Mouse (Mus musculus) gastrocnemius, postnatal 25 days (tissue): ENCODE measurements around the gene 1110032F04Rik. TPM values are rescaled to one million over a fixed set of nuclear protein-coding genes. Genes with fewer than 3 reads are reported as not detected.
"Not testable (repeated sequence)": the region's sequence is repeated elsewhere in the genome, so short reads cannot be mapped to it uniquely, and the experiment has no call there.

Source experiments
- DNase-seq: peaks from one replicate; pipeline ENCODE4 v3.0.0; 2022
- long read RNA-seq, 2 experiments: library from polyadenylated mRNA; stranded (forward); transcript quantifications; one replicate each; pipeline ENCODE4 v2.0.0; 2021
- total RNA-seq, 2 experiments: library from RNA; stranded (reverse); gene quantifications; 1 replicate in 1 of 2; 2 replicates in 1 of 2; pipeline ENCODE4 v1.2.3; 2021

Gene 1110032F04Rik
- under 1 TPM in 1 of 2 experiments, not detected in 1; 0.10 TPM for total RNA-seq
- long read RNA-seq, experiment 1, result 0 reads
- long read RNA-seq, experiment 2, result 0 reads

DNA sequence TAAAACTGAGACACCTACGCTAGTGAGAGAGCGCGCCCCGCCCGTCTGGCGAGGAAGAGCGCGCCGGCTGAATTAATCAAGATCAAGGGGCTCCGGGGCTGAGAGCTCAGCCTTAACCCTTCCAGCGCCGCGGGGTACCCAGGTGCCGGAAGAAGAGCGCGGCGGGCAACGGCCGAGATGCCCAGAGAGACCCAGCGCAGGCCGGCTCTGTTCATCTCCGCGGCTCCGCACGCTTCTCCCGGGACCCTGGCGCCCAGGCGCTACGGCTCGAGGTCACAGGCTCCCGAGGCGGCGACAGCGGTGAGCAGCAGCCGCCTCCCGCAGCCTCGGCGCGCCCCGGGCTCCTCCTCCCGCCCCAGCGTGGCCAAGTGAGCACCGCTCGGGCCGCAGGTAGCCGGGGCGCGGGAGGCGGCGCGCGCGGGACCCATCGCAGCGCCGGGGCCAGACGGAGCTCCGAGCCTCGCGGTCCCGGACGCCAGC, at the start of gene 1110032F04Rik:
Gene 1110032F04Rik (plus strand): TSS at position 376 of the 480 bp plus-strand sequence.
- DNase-seq, result no peak

DNA sequence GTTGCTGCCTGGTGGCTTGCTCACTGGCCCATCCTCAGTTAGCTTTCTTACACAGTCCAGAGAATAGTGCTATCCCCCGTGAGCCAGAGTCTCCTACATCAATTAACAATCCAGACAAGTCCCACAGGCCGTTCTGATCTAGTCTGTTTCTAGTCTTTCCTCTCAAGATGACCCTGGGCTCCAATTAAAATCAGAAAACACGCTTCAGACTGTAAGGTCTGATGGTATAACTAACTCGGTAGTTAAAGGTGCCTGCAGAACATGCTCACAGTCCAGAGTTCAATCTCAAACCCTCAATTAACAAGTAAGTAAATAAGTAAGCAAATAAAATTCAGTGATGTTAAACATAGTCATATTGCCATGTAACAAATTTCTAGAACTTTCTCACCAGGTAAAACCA, 48.0 kb upstream of the 1110032F04Rik start:
- no peak for DNase-seq

DNA sequence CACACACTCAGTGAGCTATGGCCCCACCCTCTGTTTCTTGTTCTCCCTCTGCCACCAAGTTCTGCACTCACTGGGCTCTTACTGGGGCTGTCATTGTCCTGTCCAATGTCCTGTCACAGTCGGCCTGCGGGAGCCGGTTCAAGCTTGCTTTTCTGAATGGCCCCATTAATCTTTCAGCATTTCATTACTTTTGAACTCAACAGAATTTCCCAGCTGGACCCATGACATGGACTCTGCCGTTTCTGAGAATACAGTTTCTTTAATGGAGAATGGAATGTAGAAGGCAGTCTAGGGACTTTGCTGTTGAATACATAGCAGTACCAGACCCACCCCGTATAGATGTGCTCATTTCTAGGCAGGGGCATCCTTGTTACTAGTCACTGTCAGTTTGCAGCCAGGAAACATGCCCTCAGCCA, 47.5 kb upstream of the 1110032F04Rik start:
- DNase-seq, result no peak

DNA sequence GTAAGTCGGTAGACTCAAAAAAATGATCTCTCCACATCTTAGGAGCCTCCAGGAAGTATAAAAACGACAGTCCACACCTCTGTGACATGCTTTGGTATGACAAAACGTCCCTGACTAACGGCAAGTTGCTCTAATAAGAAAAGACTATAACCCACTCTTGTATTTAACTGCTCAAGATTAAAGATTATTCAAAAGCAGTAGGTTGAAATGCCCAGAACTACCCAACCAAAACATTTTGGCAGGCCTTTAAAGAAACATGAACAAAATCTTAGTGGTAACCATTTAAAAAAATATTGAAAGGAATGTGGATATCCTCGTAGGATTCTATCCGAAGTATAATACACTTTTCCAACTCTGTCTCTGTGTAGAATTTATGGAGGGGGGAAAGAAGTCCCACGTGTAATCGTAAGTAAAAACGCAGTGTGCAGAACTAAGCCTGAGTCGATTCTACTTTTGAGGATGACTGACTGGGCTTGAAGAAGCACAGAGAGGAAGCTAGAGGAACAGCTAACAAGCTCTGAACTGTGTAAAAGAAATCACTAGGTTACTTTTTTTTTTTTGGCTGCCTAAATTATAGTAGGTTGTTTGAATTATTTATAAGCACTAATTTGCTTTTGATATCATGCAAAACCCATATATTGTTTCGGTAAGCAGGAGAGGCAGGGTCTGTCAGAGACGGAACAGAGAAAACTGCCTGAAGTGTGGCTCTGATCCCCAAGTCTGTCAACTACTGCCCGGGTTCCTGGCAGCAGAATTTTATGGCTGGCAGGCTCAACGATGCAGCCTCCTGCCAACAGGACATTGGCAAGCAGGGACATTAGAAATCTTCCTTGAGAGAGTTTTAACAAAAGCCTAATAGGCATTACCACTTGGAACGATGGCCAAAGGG, 45.3 kb upstream of the 1110032F04Rik start:
- no peak for DNase-seq

DNA sequence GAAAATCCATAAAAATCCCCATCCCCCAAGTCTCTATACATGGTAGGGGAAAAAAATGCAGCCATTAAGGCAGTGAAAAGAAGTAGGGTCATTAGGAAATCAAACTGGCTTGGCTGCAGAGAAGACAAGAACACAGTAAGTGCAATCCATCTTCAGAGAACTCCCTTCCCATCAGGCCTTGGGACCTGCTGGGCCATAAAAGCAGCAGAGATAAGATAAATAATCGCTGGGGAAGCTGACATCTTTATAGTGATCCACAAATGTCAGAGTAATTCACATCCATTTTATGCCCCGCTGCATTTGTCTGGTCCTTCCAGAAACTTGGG, 44.7 kb upstream of the 1110032F04Rik start:
- DNase-seq, result no peak

DNA sequence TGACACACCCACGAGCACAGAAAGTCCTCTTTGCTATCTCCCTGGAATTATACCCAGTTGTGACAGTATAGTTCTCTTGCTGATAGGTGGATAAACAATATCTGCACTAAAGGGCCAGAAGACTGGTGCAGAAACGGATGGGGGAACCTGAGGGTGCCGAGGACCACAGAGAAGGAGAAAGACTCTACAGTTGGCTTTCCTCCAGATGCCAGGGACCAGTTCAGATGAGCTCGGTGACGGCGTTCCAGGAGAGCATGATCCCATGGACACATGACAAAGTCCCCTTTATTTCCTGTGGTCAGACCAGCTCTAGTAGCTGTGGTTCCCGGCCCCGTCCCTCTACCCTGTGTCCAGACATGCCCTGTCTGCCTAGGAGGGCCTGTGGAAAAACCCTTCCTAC, 44.2 kb upstream of the 1110032F04Rik start:
- no peak for DNase-seq

DNA sequence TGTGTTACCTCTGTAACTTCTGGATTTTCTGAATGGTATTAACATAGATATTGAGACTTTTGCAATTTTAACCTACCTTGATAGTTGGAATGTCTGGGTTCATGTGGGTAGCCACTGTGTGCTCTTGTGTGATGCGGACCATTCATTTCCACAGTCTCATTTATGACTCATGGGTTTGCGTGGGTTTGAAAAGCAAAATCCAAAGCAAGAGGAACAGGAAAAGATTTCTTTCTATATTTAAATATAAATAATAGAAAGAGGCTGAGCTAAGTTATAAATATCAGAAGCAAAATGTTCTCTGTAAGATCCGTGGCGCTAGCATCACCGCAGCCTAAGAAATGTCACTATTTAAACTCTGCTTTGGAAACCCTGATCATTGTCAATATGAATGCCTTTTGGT, 41.7 kb upstream of the 1110032F04Rik start:
- DNase-seq, result no peak

DNA sequence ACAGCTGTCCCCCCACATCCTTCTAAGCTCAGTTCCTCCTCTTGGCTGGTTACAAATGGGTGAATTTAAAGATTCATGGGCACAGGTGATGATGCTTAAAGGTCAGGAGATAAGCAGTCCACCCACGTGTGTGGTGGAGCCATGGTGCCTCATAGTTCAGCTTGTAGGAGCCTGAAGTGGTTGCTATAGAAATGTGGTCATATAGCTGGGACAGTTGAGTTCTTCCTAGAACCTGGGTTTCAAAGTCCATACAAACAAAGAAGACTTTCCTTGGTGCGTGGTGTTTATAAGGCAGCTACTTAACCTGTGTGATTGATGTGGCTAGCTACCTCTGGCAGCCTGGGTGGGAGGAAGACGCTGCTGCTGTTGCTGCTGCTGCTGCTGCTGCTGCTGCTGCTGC, 39.4 kb upstream of the 1110032F04Rik start:
- DNase-seq, result no peak

DNA sequence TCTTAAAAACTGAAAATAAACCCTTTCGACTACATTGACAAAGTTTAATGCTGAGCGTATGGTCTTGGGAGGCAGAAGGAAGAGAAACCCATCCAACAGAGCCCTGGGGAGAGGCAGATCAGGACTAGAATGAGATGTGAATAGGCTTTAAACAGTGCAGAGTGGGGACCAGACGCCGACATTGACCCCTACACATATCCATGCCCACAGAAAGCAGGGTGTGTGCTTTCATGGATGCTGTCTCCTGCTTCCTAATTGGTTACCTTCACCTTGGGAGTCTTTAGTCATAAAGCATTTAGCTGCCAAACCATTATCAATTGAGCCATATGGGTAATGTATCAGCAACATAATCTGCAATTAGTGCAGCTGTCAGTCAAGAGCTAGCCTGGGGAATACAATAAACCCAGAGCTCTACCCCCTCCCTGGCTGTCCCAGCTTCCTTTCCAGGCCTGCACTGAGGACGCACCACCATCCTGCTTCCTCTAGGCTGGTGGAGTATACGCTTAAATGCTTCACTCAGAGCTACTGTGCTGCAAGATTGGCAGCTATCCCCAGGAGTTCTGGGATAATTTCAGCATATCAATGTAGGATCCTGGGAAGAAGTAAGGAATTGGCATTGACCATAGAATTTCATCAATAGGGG, 32.4 kb upstream of the 1110032F04Rik start:
- DNase-seq, result no peak

DNA sequence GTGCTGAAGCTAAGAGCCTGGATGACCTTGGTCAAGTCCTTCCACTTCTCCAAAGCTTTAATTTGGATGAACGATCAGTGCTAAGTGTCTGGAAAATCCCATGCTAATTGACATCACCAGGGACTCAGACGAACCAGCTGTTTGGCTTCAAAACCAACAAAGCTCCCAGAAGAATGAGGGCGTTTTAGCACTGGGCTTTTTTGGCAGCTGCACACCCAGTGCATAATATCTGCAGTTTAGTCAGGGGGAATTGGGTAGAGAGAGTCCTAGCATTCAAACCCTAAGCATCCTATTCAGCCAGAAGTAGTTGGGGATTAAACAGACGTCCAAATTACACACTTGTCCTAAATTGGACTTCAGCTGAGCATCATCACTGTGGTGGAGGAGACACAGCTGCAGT, 29.2 kb upstream of the 1110032F04Rik start:
- DNase-seq, result peak; percentile 17

DNA sequence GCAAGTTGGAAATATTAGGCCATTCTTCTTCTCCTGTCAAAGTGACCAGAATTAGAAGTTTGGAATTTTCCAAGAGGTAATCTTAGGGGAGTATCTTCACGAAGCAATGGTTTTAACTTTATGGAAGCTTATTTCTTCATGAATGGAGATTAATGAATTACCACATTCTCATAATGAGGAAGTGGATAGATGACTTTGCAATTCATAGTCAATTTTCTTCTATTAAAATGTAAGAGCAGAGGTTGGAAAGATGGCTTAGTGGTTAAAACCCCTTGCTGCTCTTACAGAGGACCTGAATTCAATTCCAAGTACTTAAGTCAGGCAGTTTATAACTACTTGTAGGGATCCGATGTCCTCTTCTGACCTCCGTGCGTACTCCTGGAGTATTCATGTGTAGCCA, 25.4 kb upstream of the 1110032F04Rik start:
- no peak for DNase-seq

DNA sequence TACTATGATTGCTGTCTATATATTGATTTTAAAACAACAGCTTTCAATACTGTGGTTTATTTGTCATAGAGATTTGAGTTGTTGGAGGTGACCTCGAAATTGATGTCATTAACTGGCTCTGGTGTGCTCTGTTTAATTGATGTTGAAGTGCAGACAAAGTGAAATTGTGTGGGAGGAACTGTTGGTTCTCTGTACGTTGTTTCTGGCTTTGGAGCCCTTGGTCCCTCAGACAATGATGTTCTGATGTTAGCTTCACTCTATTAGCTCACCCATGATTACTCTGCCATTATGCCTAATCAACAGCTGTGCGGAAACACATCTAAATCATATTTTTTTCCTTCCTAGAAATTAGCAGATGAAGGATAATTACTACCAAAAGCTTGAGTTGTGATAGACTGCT, 21.1 kb upstream of the 1110032F04Rik start:
- no peak for DNase-seq

DNA sequence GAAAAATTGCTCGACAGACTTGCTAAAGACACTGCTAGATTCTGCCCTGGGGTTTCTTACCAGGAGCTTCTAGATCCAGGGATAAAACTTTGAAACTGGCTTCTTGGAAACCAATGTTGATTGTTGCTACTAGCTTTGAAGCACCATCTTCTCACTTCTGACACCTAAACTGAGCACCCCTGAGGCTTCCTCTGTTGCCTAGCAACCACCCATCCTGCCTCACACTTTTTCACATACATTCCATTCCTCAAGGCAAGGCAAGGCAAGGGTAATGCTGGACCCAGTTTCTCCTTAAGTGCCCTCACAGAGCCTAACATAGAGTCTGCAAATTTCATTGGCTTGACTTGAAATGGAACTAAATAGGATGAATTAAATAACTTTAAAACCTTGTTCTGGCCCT, 17.0 kb upstream of the 1110032F04Rik start:
- no peak for DNase-seq

DNA sequence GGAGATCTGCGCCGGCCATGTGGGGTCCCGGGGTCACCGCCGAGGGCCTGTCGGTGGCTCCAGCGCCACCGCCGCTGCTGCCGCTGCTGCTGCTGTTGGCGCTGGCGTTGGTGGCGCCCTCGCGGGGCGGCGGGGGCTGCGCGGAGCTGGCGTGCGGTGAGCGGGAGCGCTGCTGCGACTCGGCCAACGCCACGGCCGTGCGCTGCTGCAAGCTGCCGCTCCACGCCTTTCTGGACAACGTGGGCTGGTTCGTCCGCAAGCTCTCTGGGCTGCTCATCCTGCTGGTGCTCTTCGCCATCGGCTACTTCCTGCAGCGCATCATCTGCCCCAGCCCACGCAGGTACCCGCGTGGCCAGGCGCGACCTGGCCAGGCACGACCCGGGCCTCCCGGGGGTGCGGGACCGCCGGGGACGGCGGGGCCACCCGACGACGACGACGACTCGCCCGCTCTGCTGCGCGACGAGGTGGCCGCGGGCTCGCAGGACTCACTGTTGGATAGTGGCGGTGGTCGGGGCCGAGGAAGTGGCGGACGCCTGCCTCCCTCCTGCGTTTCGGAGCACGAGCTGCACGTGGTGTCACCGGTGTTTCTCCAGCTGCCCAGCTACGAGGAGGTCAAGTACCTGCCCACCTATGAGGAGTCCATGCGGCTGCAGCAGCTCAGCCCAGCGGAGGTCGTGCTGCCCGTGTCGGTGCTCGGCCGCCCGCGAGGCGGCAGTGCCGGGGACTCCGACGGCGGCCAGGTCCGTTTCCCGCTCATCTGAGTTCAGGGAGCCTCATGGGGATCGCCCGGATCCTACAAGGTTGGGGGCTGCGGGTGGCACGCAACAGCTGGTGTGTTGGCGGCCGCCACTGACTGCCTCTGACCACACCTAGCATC, 543 bp downstream of the 1110032F04Rik start:
- peak; percentile 6 for DNase-seq

DNA sequence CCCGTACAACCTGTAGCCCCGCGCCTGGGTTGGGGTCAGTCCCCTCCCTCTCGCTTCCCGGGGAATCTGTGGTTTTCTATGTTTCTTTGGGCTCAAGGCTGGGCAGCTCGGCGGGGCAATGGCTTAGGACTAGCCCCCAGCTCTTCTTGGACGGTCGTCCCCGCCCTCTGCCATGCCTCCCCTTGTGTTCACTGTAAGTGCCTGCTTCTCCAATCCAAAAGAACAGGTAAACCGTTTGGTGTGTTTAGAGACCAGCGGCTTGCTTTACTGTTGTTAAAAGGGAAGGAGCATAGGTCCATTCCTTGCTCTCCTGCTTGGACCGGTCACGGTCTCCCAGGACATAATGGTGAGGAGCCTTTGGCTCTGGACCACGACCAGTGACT, 1.2 kb downstream of the 1110032F04Rik start:
- DNase-seq, result no peak

DNA sequence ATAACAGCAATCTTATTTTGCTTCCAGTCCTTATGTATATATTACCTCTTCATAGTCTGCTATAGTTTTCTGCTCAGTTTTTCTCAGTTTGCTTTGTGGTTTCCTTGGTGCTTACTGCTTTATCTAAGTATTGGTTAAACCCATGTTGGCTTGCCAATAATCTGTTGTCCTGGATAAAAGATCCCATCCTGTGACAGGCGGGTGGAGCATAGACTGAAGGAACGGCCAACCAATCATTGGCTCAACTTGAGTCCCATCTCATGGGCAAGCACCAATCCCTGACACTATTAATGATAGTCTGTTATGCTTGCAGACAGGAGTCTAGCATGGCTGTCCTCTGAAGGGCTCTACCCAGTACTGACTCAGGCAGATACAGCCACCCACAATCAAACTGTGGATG, 4.7 kb downstream of the 1110032F04Rik start:
- DNase-seq, result no peak

DNA sequence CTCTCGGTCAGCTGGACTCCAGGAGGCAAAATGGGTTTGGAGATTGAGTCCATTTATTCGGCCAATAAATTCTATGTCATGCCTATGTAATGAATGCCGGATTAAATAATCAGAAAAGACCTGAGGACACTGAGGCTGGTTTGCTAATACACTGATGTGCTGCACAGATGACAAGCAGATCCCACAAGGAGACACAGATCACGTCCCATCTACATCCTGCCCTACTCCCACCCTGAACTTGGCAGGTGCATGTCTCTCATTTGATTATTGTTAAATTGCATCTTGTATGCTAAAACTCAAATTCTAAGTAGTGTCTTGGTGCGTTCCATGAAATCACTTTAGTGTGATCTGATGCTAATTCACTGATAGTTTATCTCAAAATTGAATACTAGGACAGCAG, 17.5 kb downstream of the 1110032F04Rik start:
- no peak for DNase-seq

DNA sequence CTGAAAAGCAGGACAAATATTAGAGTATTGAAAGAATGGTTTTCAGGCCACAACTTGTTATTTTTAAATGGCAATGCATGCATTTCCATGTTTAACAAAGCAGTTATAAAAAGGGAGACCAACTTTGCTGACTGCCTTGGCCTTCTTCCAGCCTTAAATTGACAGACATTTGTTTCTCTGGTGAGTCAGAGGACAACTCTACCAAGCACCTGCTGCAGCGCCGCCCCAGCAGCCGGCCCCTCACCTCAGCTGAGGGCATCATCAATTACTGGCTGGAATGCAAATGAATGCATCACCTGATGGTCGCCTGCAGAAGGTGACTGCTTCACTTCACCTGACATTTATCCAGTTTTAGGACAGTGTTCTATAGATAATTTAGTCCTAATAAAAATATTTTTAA, 26.0 kb downstream of the 1110032F04Rik start:
- no peak for DNase-seq

DNA sequence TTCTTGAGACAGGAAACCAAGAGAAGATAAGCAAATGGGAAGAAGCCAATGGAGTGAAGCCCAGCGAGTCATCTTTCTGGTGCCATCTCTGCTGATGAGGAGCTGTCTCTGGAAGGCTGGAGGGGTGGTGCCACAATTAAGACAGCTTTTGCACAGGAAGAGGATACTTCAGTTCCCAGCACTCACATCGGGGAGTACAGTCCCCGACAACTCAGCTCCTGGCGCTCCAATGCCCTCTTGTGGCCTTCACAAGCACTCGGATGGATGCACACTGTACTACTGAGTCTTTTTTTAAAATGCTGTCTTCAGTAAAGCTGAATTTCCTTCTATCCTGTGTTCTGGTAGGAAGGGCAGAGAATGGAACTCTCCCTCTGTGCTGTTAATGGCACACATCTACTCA, 27.8 kb downstream of the 1110032F04Rik start:
- DNase-seq, result no peak

DNA sequence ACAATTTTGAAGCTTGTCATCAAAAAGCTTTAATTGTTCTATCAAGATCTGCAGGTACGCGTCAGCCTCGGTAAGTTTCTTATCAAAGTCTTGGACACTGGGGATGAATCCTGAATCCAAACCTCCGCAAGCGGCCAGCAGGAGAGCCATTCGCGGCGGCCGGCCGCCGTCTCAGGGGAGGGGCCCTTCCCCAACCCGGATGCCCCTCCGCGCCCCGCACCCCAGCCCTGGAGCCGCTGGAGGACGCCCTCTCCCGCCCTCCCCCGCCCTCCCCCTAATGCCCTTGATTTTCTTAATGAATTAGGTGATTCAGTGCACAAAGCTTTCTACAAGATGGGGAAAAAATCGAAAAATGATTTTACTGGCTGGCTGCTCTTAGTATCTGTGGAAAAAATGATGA, 33.2 kb downstream of the 1110032F04Rik start:
- DNase-seq, result not testable (repeated sequence)

DNA sequence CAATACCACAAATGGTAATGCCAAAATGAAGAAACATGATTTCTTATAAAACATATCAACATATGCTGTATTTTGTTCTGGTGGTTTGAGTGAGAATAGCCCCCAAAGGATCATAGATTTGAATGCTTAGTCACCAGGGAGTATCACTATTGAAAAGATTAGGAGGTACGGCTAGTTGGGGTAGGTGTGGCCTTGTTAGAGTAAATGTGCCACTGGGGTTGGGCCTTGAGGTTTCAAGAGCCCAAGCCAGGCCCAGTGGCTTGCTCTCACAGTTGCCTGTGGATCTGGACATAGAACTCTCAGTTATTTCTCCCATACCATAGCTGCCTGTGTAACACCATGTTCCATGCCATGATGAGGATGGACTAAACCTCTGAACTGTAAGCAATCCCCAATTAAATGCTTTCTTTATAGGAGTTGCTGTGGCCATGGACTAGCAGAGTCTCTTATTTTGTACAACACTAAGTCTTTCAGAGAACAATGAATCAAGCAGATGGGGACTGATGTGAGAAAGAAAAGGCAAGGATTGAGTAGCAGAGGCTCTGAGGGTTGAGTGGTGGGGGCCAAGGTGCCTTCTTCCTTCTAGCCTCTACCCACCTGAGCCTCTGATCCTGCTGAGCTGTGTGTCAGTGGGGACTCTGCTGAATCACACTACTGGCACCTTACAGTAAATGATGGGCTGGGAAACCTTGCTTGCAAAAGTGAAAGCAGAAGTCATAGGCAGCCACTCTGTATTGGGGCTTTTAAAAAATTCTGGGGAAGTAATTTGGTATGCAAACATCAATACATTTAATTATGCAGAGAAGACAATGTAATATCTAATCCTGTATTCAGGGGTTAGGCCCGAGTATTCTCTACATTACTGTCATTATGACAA, 35.8 kb downstream of the 1110032F04Rik start:
- no peak for DNase-seq

DNA sequence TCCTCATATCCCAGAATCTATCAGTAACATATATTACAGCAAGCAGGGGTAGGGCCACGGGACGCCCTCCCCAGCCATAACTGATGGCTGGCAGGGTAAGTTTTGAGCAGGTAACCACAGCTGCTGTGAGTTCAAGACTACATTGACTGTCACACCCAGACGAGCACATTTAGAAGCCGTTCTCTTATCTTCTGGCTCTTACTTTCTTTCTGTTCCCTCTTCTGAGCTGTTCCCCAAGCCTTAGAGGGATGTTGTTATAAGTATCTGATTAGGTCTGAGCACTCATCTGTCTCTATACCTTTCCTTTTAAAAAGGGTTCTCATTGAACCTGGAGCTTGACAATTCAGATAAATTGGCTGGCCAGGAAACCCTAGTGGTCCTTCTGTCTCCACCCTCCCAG, 38.1 kb downstream of the 1110032F04Rik start:
- no peak for DNase-seq
